Mouse (Mus musculus): ENCODE measurements around the gene Hdac4.

- TF ChIP-seq POLR2A (IDR thresholded peaks at IDR 0.05; ENCODE audit: low read depth, low read length): no peak
- TF ChIP-seq CTCF (IDR thresholded peaks at IDR 0.05; ENCODE audit: extremely low read depth, insufficient read depth, insufficient read length, insufficient replicate concordance): no peak
Measured at GRCm38 (mm10) chr1:92087821-92088220, 107.7 kb downstream of the Hdac4 start.
